Mouse (Mus musculus): ENCODE results near the gene Twf2. TPM values are rescaled to one million over a fixed set of nuclear protein-coding genes. Genes with fewer than 3 reads are reported as not detected.

The Twf2 gene
- polyA plus RNA-seq, 1 experiment from 2014 or later: 76.4 TPM

DNA sequence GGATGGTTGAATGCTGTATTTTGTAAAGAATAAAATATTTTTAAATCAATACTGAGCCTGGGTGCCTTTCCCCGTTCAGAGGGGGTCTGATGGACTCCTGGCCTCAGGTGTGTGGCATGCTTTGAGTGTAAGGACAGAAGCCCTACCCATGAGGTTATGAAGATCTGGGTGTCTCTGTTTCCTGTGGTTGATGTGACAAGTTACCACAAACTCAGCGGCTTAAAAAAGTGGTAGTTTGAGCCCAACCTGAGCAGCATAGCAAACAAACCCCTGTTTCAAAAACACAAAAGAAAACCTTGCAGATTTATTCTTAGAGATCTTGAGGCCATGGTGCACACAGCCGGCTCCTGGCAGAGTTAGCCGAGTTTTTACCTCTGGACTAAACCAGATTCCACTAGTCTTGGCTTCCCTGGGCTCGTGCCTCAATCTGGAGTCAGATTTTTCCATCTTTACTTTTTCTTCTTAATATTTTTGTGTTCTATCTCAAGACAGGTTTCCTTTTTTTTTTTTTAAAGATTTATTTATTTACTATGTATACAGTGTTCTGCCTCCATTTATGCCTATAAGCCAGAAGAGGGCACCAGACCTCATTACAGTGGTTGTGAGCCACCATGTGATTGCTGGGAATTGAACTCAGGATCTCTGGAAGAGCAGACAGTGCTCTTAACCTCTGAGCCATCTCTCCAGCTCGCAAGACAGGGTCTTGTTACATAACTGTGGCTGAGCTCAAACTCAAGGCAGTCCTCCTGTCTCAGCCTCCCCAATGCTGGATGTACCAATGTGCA is 12.6 kb downstream of the Twf2 start:
- H3K27me3 ChIP-seq: no peaks in the 10 kb centered on the region
- 80% methylated on average over 6 of the region's 6 CpGs for WGBS
- no peaks in the 10 kb centered on the region for H3K9me3 ChIP-seq
- H3K9ac ChIP-seq: no peak overlapping the region
- ATAC-seq (ENCODE audit: borderline replicate concordance, extremely low read depth, low FRiP score, low TSS enrichment): no peak
- H3K4me2 ChIP-seq: no peak overlapping the region
- H3K27ac ChIP-seq: no peak overlapping the region
- no peak overlapping the region for H3K4me3 ChIP-seq
- peaks cover 10% of the 10 kb centered on the region for H3K4me1 ChIP-seq
- H3K36me3 ChIP-seq: peaks cover 33% of the 10 kb centered on the region

DNA sequence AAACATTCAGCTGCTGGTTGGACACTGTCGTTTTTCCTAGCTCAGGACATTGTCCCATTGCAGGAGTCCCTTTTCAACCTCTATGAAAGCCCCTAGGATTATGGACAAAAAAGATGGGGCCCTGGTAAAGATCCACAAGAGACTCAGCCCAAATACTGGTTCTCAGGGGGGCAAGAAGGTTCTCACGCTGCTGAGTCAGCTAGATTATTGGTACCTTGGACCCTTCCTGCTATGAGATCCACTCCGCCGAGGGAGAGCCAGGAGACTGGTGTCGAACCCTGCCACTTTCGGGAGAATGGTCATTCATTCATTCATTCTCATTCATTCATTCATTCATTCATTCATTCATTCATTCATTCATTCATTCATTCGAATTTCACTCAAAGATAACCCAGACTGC is 14.1 kb downstream of the Twf2 start:
- ATAC-seq (ENCODE audit: borderline replicate concordance, extremely low read depth, low FRiP score, low TSS enrichment): no peak
- no peak overlapping the region for H3K9ac ChIP-seq
- WGBS: 80% methylated on average over 7 of the region's 7 CpGs
- H3K9me3 ChIP-seq: no peaks in the 10 kb centered on the region
- H3K4me3 ChIP-seq: no peak overlapping the region
- H3K4me2 ChIP-seq: no peak overlapping the region
- H3K27ac ChIP-seq: no peak overlapping the region
- H3K27me3 ChIP-seq: no peaks in the 10 kb centered on the region
- H3K36me3 ChIP-seq: peaks cover 33% of the 10 kb centered on the region
- H3K4me1 ChIP-seq: peaks cover 5% of the 10 kb centered on the region

DNA sequence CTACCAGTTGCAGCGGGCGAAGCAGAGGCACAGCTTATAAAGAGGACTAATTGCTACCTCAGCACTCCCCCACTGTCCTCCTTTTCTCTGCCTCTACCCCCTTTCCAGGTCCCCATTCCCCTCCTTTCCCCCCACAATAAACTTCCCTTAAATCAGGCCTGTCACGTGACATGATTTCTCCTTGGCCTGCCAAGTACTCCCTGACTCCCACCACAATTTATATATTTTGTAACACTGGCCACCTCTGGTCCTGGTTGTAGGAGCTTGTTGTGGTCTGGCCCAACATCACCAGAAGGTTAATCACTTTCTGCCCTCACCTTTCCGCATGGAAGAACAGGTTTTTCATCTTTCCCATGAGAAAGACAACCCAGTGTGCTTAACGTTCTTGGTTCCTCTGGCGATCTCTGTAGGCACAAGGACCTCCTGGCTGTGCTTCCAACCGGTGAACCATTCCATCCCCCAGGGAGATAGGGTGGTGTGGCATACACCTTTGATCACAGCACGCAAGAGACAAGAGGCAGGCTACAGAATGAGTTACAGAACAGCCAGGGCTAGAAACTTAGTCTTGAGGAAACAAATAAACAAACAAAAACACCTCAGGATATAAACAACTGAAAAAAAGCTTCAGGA is 18.1 kb downstream of the Twf2 start:
- H3K36me3 ChIP-seq: no peaks in the 10 kb centered on the region
- WGBS: 53% methylated on average over 8 of the region's 8 CpGs
- no peak overlapping the region for H3K27ac ChIP-seq
- H3K9me3 ChIP-seq: no peaks in the 10 kb centered on the region
- no peak overlapping the region for H3K9ac ChIP-seq
- H3K4me3 ChIP-seq: no peak overlapping the region
- H3K27me3 ChIP-seq: 0 out of 2 replicates have a peak, but pooled peaks cover 6% of the 10 kb centered on the region
- peaks cover 4% of the 10 kb centered on the region for H3K4me1 ChIP-seq
- no peak overlapping the region for H3K4me2 ChIP-seq
- no peak for ATAC-seq (ENCODE audit: borderline replicate concordance, extremely low read depth, low FRiP score, low TSS enrichment)

DNA sequence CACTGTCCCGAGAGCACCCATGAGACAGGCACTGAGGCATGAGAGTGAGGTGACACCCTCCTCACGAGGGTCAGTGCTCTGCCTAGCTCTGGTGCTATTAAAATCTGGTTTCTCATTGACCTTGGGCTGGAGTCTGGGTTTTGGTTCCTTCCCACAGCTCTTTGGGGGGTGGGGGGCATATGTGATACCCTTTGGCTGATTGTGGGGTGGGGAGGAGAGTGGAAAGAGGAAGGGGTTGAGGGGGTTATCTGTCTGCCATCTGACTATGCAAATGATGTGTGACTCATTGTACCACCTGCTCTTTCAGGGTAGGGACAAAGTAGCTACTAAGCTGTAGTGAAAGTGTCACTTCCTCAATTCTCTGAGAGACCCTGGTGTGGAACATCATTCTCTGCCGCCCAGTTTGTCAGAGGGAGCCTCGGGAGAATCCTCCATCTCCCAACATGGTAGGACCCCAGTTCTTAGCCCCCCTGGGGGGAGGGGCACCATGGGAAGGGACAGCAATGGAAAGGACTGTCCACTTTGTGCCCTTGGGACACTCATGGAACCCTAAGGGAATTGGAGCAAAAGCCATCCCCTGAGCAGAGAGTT is 19.4 kb downstream of the Twf2 start, which contains the start of gene Tlr9:
Gene Tlr9, plus strand, starts transcription at position 338 of the 591 bp plus-strand sequence.
- H3K36me3 ChIP-seq: no peaks in the 10 kb centered on the region
- no peak within 1 kb of the TSS for H3K9ac ChIP-seq
- H3K4me2 ChIP-seq: no peak within 1 kb of the TSS
- no peak within 1 kb of the TSS for H3K27ac ChIP-seq
- H3K27me3 ChIP-seq: 0 out of 2 replicates have a peak, but pooled peaks cover 6% of the 10 kb centered on the region
- H3K4me3 ChIP-seq: no peak within 1 kb of the TSS
- H3K4me1 ChIP-seq: peaks cover 9% of the 10 kb centered on the region
- ATAC-seq (ENCODE audit: borderline replicate concordance, extremely low read depth, low FRiP score, low TSS enrichment): no peak
- 59% methylated on average over 4 of the region's 4 CpGs for WGBS
- H3K9me3 ChIP-seq: no peaks in the 10 kb centered on the region

DNA sequence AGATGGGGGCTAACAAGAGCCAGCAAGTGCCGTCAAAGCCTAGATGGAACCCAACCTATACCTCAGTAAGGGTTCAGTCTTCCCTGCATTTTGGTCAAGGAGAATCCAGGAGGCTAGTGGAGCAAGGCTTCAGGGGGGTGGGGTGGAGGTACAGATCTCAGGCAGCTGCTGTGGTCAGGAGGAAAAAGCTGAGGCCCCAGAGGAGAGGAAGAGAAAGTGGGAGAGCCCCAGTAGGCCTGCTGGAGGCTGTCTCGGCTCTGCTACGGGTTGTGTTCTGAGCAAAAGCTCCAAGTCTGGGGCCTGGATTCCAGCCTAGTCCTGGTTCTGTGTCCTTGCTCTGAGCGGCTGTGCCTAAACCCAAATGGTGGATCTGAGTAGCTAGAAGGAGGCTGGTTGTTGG is 20.1 kb downstream of the Twf2 start:
- Histone ChIP-seq H3K4me1 (peaks cover 16% of the 10 kb centered on the region), H3K9ac (no peak overlapping the region), H3K4me3 (no peak overlapping the region), H3K36me3 (no peaks in the 10 kb centered on the region), H3K4me2 (no peak overlapping the region), H3K27me3 (0 out of 2 replicates have a peak, but pooled peaks cover 6% of the 10 kb centered on the region), H3K9me3 (no peaks in the 10 kb centered on the region), H3K27ac (no peak overlapping the region)
- WGBS: 73% methylated on average over 4 of the region's 4 CpGs
- ATAC-seq (ENCODE audit: borderline replicate concordance, extremely low read depth, low FRiP score, low TSS enrichment): no peak

DNA sequence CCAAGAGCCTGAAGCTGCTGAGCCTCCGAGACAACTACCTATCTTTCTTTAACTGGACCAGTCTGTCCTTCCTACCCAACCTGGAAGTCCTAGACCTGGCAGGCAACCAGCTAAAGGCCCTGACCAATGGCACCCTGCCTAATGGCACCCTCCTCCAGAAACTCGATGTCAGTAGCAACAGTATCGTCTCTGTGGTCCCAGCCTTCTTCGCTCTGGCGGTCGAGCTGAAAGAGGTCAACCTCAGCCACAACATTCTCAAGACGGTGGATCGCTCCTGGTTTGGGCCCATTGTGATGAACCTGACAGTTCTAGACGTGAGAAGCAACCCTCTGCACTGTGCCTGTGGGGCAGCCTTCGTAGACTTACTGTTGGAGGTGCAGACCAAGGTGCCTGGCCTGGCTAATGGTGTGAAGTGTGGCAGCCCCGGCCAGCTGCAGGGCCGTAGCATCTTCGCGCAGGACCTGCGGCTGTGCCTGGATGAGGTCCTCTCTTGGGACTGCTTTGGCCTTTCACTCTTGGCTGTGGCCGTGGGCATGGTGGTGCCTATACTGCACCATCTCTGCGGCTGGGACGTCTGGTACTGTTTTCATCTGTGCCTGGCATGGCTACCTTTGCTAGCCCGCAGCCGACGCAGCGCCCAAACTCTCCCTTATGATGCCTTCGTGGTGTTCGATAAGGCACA is 22.7 kb downstream of the Twf2 start:
- H3K9me3 ChIP-seq: no peaks in the 10 kb centered on the region
- peak overlapping the region; percentile 78 for H3K4me2 ChIP-seq
- H3K27me3 ChIP-seq: 0 out of 2 replicates have a peak, but pooled peaks cover 6% of the 10 kb centered on the region
- H3K4me3 ChIP-seq: peak overlapping the region; percentile 37
- H3K4me1 ChIP-seq: peaks cover 17% of the 10 kb centered on the region
- no peaks in the 10 kb centered on the region for H3K36me3 ChIP-seq
- H3K9ac ChIP-seq: peak overlapping the region; percentile 46
- ATAC-seq (ENCODE audit: borderline replicate concordance, extremely low read depth, low FRiP score, low TSS enrichment): no peak
- no peak overlapping the region for H3K27ac ChIP-seq
- WGBS: 54% methylated on average over 24 of the region's 24 CpGs

DNA sequence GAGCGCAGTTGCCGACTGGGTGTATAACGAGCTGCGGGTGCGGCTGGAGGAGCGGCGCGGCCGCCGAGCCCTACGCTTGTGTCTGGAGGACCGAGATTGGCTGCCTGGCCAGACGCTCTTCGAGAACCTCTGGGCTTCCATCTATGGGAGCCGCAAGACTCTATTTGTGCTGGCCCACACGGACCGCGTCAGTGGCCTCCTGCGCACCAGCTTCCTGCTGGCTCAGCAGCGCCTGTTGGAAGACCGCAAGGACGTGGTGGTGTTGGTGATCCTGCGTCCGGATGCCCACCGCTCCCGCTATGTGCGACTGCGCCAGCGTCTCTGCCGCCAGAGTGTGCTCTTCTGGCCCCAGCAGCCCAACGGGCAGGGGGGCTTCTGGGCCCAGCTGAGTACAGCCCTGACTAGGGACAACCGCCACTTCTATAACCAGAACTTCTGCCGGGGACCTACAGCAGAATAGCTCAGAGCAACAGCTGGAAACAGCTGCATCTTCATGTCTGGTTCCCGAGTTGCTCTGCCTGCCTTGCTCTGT is 23.3 kb downstream of the Twf2 start:
- peak overlapping the region; percentile 46 for H3K9ac ChIP-seq
- H3K27ac ChIP-seq: peak overlapping the region; percentile 49; the same call in 1 of the 2 replicates
- peak; percentile 79 for ATAC-seq (ENCODE audit: borderline replicate concordance, extremely low read depth, low FRiP score, low TSS enrichment)

DNA sequence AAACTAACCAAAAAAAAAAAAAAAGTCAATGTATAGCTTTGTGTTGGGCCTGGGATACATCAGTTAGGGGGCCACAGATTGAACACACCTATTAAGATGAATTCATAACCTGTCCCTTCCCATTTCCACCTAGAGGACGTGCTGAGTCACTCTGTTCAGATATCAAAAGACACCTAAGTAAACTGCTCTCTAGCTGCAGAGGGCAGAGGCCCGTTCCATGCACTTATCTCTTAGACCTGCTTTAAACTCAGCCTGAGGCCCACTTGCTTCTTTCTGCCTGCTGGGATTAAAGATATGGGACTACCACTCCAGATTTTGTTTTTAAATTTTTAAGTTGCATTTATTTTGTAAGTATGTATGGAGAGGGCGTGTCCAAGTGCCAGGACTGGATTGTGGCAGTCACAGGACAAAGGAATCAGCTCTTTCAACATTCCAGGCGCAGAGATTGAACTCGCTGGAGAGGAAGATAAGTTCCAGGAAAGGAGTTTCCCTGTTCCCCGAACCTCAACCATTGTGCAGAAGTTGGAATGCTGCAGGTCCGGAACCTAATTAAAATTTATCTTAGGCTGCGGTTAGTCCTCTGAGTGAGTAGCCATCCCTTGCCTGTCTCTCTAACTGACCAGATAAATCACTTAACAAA is 25.0 kb downstream of the Twf2 start:
- peaks cover 17% of the 10 kb centered on the region for H3K4me1 ChIP-seq
- peaks cover 8% of the 10 kb centered on the region for H3K36me3 ChIP-seq
- no peaks in the 10 kb centered on the region for H3K9me3 ChIP-seq
- 0 out of 2 replicates have a peak overlapping the region, but pooled peaks have one; percentile 15 for H3K27ac ChIP-seq
- no peak overlapping the region for H3K9ac ChIP-seq
- 0 out of 2 replicates have a peak, but pooled peaks cover 6% of the 10 kb centered on the region for H3K27me3 ChIP-seq
- no peak overlapping the region for H3K4me2 ChIP-seq
- WGBS: 44% methylated on average over 8 of the region's 8 CpGs
- no peak overlapping the region for H3K4me3 ChIP-seq
- no peak for ATAC-seq (ENCODE audit: borderline replicate concordance, extremely low read depth, low FRiP score, low TSS enrichment)

More for the DNA sequence above, 23.3 kb downstream of the Twf2 start:
- 3% methylated on average over 34 of the region's 34 CpGs for WGBS
- 0 out of 2 replicates have a peak, but pooled peaks cover 6% of the 10 kb centered on the region for H3K27me3 ChIP-seq
- H3K4me1 ChIP-seq: peaks cover 17% of the 10 kb centered on the region
- H3K4me2 ChIP-seq: peak overlapping the region; percentile 78
- H3K36me3 ChIP-seq: no peaks in the 10 kb centered on the region
- peak overlapping the region; percentile 37 for H3K4me3 ChIP-seq
- H3K9me3 ChIP-seq: no peaks in the 10 kb centered on the region

DNA sequence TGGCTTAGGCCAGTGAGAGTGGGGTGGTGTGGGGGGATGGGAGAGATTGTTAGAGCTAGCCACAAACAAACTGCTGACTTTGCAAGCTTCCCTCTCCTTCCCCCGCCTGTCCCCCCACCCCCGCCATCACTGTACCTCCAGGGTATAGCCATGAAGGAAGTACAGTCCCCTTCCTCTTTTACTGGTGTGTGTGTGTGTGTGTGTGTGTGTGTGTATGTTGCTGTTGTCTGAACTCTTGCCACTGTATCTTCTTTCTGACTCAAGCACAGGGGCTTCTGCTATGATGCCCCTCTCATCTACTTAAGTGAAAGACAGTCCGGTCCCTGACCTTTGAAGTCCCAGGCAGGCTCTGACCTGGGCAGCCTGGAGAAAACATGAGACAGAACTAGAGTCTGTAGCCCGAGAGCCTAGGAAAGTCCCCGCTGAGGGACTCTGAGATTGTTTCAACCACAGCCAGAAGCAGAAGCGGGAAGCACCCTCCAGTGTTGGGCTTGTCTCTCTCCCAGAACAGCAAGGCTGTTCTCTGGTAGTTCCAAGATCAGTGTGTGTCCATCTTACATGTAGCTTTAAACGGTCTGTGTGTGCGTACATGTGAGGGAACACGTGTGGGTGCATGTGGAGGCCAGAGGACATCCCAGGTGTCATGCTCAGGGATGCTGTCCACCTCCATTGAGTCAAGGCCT is 27.3 kb downstream of the Twf2 start:
- H3K4me2 ChIP-seq: no peak overlapping the region

DNA sequence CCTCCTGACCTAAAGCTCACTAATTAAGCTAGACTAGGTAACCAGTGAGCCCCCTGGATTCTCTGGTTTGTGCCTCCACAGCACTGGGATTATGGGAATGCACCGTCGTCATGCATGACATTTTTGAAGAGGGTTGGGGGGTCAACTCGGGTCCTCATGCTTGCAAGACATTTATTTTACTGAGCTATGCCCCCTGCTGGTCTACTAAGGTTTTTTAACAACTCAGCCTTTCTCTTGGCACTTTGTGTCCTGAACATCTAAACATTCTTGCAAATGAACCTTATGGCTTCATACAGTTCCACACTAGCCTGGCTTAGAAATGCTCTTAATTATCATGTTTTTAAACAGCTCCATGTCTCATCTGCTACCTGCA is 27.8 kb downstream of the Twf2 start:
- 42% methylated on average over 3 of the region's 3 CpGs for WGBS
- Histone ChIP-seq H3K4me2 (no peak overlapping the region), H3K27me3 (0 out of 2 replicates have a peak, but pooled peaks cover 1% of the 10 kb centered on the region), H3K9me3 (no peaks in the 10 kb centered on the region), H3K9ac (no peak overlapping the region), H3K27ac (no peak overlapping the region), H3K4me1 (peaks cover 16% of the 10 kb centered on the region), H3K4me3 (no peak overlapping the region), H3K36me3 (peaks cover 36% of the 10 kb centered on the region)
- no peak for ATAC-seq (ENCODE audit: borderline replicate concordance, extremely low read depth, low FRiP score, low TSS enrichment)

More for the DNA sequence above, 27.3 kb downstream of the Twf2 start:
- no peaks in the 10 kb centered on the region for H3K9me3 ChIP-seq
- WGBS: 76% methylated on average over 8 of the region's 9 CpGs
- H3K27me3 ChIP-seq: 0 out of 2 replicates have a peak, but pooled peaks cover 6% of the 10 kb centered on the region
- H3K4me3 ChIP-seq: no peak overlapping the region
- H3K27ac ChIP-seq: no peak overlapping the region
- no peak overlapping the region for H3K9ac ChIP-seq
- ATAC-seq (ENCODE audit: borderline replicate concordance, extremely low read depth, low FRiP score, low TSS enrichment): no peak
- H3K36me3 ChIP-seq: peaks cover 31% of the 10 kb centered on the region
- peaks cover 17% of the 10 kb centered on the region for H3K4me1 ChIP-seq

Measured in lung, embryonic 15.5 days (tissue).